Mouse (Mus musculus): ENCODE measurements at regions not wholly inside any gene's neighbourhood (a gene's known extent, or its start where the extent isn't known, plus 50 kb on each side); places are given as distances from the start of the nearest gene placed in this dataset.

GRCm38 (mm10) chr9:84754332-84754731 lies 558.2 kb upstream of the Gm11114 start:
- 86% methylated on average over 1 of the region's 1 CpGs for WGBS (ENCODE audit: insufficient replicate concordance)

GRCm38 (mm10) chr9:84754828-84755227 lies 557.7 kb upstream of the Gm11114 start:
- no peaks in the 10 kb centered on the region for H3K9me3 ChIP-seq (ENCODE audit: low read length)
- no peaks in the 10 kb centered on the region for H3K4me1 ChIP-seq (ENCODE audit: insufficient read depth)
- DNase-seq: no peak
- no peak overlapping the region for H3K4me3 ChIP-seq (ENCODE audit: low read depth, low read length)
- H3K36me3 ChIP-seq (replicated peaks; ENCODE audit: insufficient read depth, low read length): no peaks in the 10 kb centered on the region
- no peak overlapping the region for H3K27ac ChIP-seq (ENCODE audit: low read depth)
- no peak for ATAC-seq
- no peaks in the 10 kb centered on the region for H3K27me3 ChIP-seq (ENCODE audit: insufficient read depth, low read length)
- TF ChIP-seq CTCF (IDR thresholded peaks at IDR 0.05; ENCODE audit: low read depth): no peak
- no peak for TF ChIP-seq EP300 (IDR thresholded peaks at IDR 0.05; ENCODE audit: low read depth)
- H3K9ac ChIP-seq (replicated peaks): no peak overlapping the region
- 55% methylated on average over 2 of the region's 2 CpGs for WGBS (ENCODE audit: insufficient replicate concordance)
- no peak overlapping the region for H3K4me2 ChIP-seq (ENCODE audit: low read depth, low read length)

More at GRCm38 (mm10) chr9:84754332-84754731, 558.2 kb upstream of the Gm11114 start:
- TF ChIP-seq CTCF (IDR thresholded peaks at IDR 0.05; ENCODE audit: low read depth) (no peak), EP300 (IDR thresholded peaks at IDR 0.05; ENCODE audit: low read depth) (no peak)
- H3K9me3 ChIP-seq (ENCODE audit: low read length): no peaks in the 10 kb centered on the region
- H3K27ac ChIP-seq (ENCODE audit: low read depth): no peak overlapping the region
- H3K27me3 ChIP-seq (ENCODE audit: insufficient read depth, low read length): no peaks in the 10 kb centered on the region
- no peaks in the 10 kb centered on the region for H3K36me3 ChIP-seq (replicated peaks; ENCODE audit: insufficient read depth, low read length)
- no peak overlapping the region for H3K4me3 ChIP-seq (ENCODE audit: low read depth, low read length)
- DNase-seq (no peak), ATAC-seq (no peak)
- no peaks in the 10 kb centered on the region for H3K4me1 ChIP-seq (ENCODE audit: insufficient read depth)
- H3K9ac ChIP-seq (replicated peaks): no peak overlapping the region
- H3K4me2 ChIP-seq (ENCODE audit: low read depth, low read length): no peak overlapping the region

- Histone ChIP-seq H3K4me2 (ENCODE audit: low read depth, low read length) (no peak overlapping the region), H3K27ac (ENCODE audit: low read depth) (no peak overlapping the region), H3K36me3 (replicated peaks; ENCODE audit: insufficient read depth, low read length) (no peaks in the 10 kb centered on the region), H3K4me1 (ENCODE audit: insufficient read depth) (no peaks in the 10 kb centered on the region), H3K27me3 (ENCODE audit: insufficient read depth, low read length) (no peaks in the 10 kb centered on the region), H3K9ac (replicated peaks) (no peak overlapping the region), H3K9me3 (ENCODE audit: low read length) (no peaks in the 10 kb centered on the region), H3K4me3 (ENCODE audit: low read depth, low read length) (no peak overlapping the region)
- DNase-seq (no peak), ATAC-seq (no peak)
- no peak for TF ChIP-seq EP300 (IDR thresholded peaks at IDR 0.05; ENCODE audit: low read depth)
- no peak for TF ChIP-seq CTCF (IDR thresholded peaks at IDR 0.05; ENCODE audit: low read depth)
- 28% methylated on average over 11 of the region's 11 CpGs for WGBS (ENCODE audit: insufficient replicate concordance)
Measured at GRCm38 (mm10) chr9:84774348-84774747, 538.2 kb upstream of the Gm11114 start.

- ATAC-seq (no peak), DNase-seq (no peak)
- Histone ChIP-seq H3K4me1 (ENCODE audit: insufficient read depth) (no peaks in the 10 kb centered on the region), H3K27me3 (ENCODE audit: insufficient read depth, low read length) (no peaks in the 10 kb centered on the region), H3K9ac (replicated peaks) (no peak overlapping the region), H3K27ac (ENCODE audit: low read depth) (no peak overlapping the region), H3K4me2 (ENCODE audit: low read depth, low read length) (no peak overlapping the region), H3K9me3 (ENCODE audit: low read length) (no peaks in the 10 kb centered on the region), H3K4me3 (ENCODE audit: low read depth, low read length) (no peak overlapping the region), H3K36me3 (replicated peaks; ENCODE audit: insufficient read depth, low read length) (no peaks in the 10 kb centered on the region)
- no peak for TF ChIP-seq EP300 (IDR thresholded peaks at IDR 0.05; ENCODE audit: low read depth)
- TF ChIP-seq CTCF (IDR thresholded peaks at IDR 0.05; ENCODE audit: low read depth): no peak
- 27% methylated on average over 2 of the region's 2 CpGs for WGBS (ENCODE audit: insufficient replicate concordance)
Measured at GRCm38 (mm10) chr9:84775190-84775589, 537.4 kb upstream of the Gm11114 start.

- Histone ChIP-seq H3K9me3 (ENCODE audit: low read length) (no peaks in the 10 kb centered on the region), H3K27me3 (ENCODE audit: insufficient read depth, low read length) (no peaks in the 10 kb centered on the region), H3K27ac (ENCODE audit: low read depth) (no peak overlapping the region), H3K4me1 (ENCODE audit: insufficient read depth) (no peaks in the 10 kb centered on the region), H3K9ac (replicated peaks) (no peak overlapping the region), H3K36me3 (replicated peaks; ENCODE audit: insufficient read depth, low read length) (no peaks in the 10 kb centered on the region), H3K4me3 (ENCODE audit: low read depth, low read length) (no peak overlapping the region), H3K4me2 (ENCODE audit: low read depth, low read length) (no peak overlapping the region)
- TF ChIP-seq CTCF (IDR thresholded peaks at IDR 0.05; ENCODE audit: low read depth) (no peak), EP300 (IDR thresholded peaks at IDR 0.05; ENCODE audit: low read depth) (no peak)
- 53% methylated on average over 1 of the region's 1 CpGs for WGBS (ENCODE audit: insufficient replicate concordance)
- ATAC-seq (no peak), DNase-seq (no peak)
Measured at GRCm38 (mm10) chr9:84779125-84779524, 533.4 kb upstream of the Gm11114 start.

GRCm38 (mm10) chr9:84825768-84826167 lies 486.8 kb upstream of the Gm11114 start:
- TF ChIP-seq EP300 (IDR thresholded peaks at IDR 0.05; ENCODE audit: low read depth) (no peak), CTCF (IDR thresholded peaks at IDR 0.05; ENCODE audit: low read depth) (no peak)
- Histone ChIP-seq H3K4me2 (ENCODE audit: low read depth, low read length) (no peak overlapping the region), H3K4me3 (ENCODE audit: low read depth, low read length) (no peak overlapping the region), H3K27me3 (ENCODE audit: insufficient read depth, low read length) (no peaks in the 10 kb centered on the region), H3K9ac (replicated peaks) (no peak overlapping the region), H3K36me3 (replicated peaks; ENCODE audit: insufficient read depth, low read length) (no peaks in the 10 kb centered on the region), H3K4me1 (ENCODE audit: insufficient read depth) (no peaks in the 10 kb centered on the region), H3K9me3 (ENCODE audit: low read length) (no peaks in the 10 kb centered on the region), H3K27ac (ENCODE audit: low read depth) (no peak overlapping the region)
- DNase-seq (no peak), ATAC-seq (no peak)

GRCm38 (mm10) chr9:84828934-84829333 lies 483.6 kb upstream of the Gm11114 start:
- Histone ChIP-seq H3K36me3 (replicated peaks; ENCODE audit: insufficient read depth, low read length) (no peaks in the 10 kb centered on the region), H3K4me1 (ENCODE audit: insufficient read depth) (no peaks in the 10 kb centered on the region), H3K4me3 (ENCODE audit: low read depth, low read length) (no peak overlapping the region), H3K27me3 (ENCODE audit: insufficient read depth, low read length) (no peaks in the 10 kb centered on the region), H3K9ac (replicated peaks) (no peak overlapping the region), H3K4me2 (ENCODE audit: low read depth, low read length) (no peak overlapping the region), H3K27ac (ENCODE audit: low read depth) (no peak overlapping the region), H3K9me3 (ENCODE audit: low read length) (no peaks in the 10 kb centered on the region)
- TF ChIP-seq EP300 (IDR thresholded peaks at IDR 0.05; ENCODE audit: low read depth): no peak
- no peak for TF ChIP-seq CTCF (IDR thresholded peaks at IDR 0.05; ENCODE audit: low read depth)
- no peak for ATAC-seq
- DNase-seq: no peak
- 34% methylated on average over 5 of the region's 5 CpGs for WGBS (ENCODE audit: insufficient replicate concordance)

Data from liver, postnatal 0 days (tissue).